Mouse (Mus musculus): ENCODE measurements around the gene Ttll11. TPM values are rescaled to one million over a fixed set of nuclear protein-coding genes. Genes with fewer than 3 reads are reported as not detected.

Ttll11 gene
- polyA plus RNA-seq, 1 experiment: 4.1 TPM

DNA sequence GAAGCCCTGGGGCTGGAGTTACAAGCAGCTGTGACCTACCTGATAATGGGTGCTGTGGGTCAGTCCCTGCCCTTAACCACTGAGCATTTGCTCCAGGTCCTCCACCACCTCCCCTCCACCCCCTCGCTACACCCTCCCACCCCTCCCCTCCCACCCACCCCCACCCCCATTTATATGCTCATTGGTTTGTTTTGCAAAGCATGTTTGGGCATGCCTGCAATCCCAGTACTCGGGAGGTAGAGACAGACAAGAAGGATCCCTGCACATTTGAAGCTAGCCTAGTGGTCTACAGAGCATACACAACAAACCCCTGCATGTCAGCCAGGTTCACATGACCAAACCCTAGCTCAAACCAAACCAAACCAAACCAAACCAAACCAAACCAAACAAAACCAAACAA lies 243.7 kb downstream of the Ttll11 start:
- 64% methylated on average over 2 of the region's 2 CpGs for WGBS
- Histone ChIP-seq H3K4me3 (replicated peaks; ENCODE audit: control insufficient read depth, low read depth, low read length) (no peak overlapping the region), H3K4me1 (ENCODE audit: control insufficient read depth, insufficient read depth, low read length) (peaks cover 3% of the 10 kb centered on the region; the same call in 1 of the 2 replicates), H3K27ac (ENCODE audit: control insufficient read depth, insufficient read depth, low read depth, low read length, poor library complexity) (no peak overlapping the region)
- no peak for TF ChIP-seq CTCF (IDR thresholded peaks at IDR 0.05; ENCODE audit: control insufficient read depth, insufficient read depth, low read length)

DNA sequence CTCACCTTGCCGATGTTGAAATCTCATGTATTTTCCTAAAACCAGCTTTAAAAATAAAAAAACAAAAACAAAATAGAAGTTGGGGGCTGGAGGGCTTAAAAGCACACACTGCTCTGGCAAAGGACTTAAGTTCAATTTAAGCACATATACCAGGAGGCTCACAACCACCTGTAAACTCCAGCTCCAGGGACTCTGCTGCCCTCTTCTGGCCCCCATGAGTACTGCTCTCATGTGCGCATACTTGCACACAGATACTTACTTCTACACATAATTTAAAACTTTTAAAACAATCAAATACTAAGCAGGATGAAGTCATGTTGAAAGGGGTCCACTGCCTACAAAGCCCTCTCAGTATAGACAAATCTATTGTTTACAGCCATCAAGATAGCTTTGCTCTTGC lies 244.7 kb downstream of the Ttll11 start:
- TF ChIP-seq CTCF (IDR thresholded peaks at IDR 0.05; ENCODE audit: control insufficient read depth, insufficient read depth, low read length): peak; percentile 58; the same call in 1 of the 2 replicates
- no peak for TF ChIP-seq POLR2A (IDR thresholded peaks at IDR 0.05; ENCODE audit: borderline replicate concordance, control insufficient read depth, low read depth, low read length)
- no peak overlapping the region for H3K4me3 ChIP-seq (replicated peaks; ENCODE audit: control insufficient read depth, low read depth, low read length)
- 92% methylated on average over 2 of the region's 2 CpGs for WGBS
- peaks cover 5% of the 10 kb centered on the region for H3K4me1 ChIP-seq (ENCODE audit: control insufficient read depth, insufficient read depth, low read length)
- H3K27ac ChIP-seq (ENCODE audit: control insufficient read depth, insufficient read depth, low read depth, low read length, poor library complexity): no peak overlapping the region

DNA sequence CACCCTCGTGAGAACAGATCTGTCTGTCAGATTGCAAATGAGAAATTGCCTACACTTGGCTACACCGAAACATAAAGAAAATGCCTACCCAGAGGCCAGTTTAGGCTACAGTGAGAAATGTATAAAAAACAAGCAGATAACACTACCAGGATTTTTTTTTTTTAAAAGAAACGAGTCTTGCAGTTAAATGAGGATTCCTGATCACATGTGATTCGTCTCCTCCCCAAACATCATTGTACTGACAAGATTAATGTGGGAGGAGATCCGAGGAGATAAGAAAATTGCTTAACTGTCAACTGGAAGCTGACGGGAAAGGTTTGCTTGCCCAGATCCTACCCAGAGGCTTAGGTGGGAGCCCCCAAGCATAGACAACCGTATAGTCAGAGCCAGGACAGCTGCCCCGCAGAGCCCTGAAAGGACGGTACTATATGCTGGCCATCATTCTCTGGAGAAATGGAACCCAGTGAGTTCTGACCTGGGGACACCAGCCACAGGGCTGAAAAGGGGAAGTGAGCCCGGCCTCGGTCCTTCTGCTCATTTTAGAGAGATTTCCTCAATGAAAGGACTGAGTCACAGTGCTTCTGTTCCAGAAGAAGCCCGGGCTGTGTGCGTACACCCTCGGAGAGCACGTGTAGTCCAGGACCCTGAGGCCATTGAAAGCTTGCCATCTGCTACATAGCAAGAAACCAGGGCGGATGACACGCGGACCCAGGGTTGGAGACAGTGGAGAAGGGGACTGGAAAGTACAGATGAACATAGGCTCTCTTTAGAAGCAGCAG lies 247.9 kb downstream of the Ttll11 start:
- 14% methylated on average over 18 of the region's 18 CpGs for WGBS
- Histone ChIP-seq H3K4me3 (replicated peaks; ENCODE audit: control insufficient read depth, low read depth, low read length) (no peak overlapping the region), H3K4me1 (ENCODE audit: control insufficient read depth, insufficient read depth, low read length) (peaks cover 11% of the 10 kb centered on the region), H3K27ac (ENCODE audit: control insufficient read depth, insufficient read depth, low read depth, low read length, poor library complexity) (no peak overlapping the region)
- TF ChIP-seq POLR2A (IDR thresholded peaks at IDR 0.05; ENCODE audit: borderline replicate concordance, control insufficient read depth, low read depth, low read length): no peak
- no peak for TF ChIP-seq CTCF (IDR thresholded peaks at IDR 0.05; ENCODE audit: control insufficient read depth, insufficient read depth, low read length)

DNA sequence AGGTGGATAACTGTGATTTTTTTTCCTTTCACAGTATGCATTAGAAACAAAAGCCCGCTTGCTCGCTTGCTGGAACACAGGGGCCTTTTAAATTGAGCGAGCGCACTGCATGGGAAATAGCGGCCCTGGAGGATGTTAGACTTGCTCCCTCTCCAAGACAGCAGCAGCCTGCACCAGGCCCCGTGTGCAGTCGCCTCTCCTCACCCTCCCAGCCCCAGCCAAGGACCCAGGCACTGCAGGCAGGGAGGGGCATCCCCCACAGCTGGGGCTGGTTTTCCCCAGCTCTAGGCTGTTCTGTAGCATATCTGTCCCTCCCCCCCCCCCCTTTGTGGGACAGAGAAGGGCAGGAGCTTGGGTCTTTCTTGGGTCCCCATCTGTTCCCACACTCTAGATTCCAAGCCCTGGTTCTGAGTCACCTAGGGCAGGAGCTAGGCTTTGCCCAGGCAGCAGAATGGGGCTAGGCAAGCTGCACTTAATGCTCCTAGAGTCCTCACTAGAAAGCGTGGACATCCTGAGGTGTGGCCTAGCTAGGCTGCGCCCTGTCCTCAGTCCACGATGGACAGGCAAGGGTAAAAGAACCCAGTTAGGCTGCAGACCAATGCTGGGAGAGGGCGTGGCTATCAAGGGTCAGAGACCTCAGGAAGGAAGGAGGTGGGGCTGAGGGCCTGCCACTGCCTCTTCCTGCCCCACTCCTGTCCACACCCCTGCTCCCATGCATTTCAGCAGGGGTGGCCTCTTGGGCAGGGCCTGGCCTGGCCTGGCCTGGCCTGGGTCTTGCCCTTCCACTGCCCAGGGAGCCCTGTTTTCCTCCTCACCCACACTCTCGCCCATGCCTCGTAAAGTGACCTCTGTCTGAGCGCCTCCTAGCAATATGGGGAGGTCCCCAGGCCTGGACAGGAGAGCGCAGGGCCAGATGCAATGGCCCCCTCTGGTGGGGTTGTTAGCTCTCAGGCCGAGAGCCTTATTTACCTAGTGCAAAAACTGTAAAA lies 250.3 kb downstream of the Ttll11 start:
- TF ChIP-seq POLR2A (IDR thresholded peaks at IDR 0.05; ENCODE audit: borderline replicate concordance, control insufficient read depth, low read depth, low read length): peak; percentile 60; the same call in 1 of the 2 replicates
- peak; percentile 22; the same call in 1 of the 2 replicates for TF ChIP-seq CTCF (IDR thresholded peaks at IDR 0.05; ENCODE audit: control insufficient read depth, insufficient read depth, low read length)
- WGBS: 30% methylated on average over 16 of the region's 16 CpGs
- Histone ChIP-seq H3K4me3 (replicated peaks; ENCODE audit: control insufficient read depth, low read depth, low read length) (no peak overlapping the region), H3K27ac (ENCODE audit: control insufficient read depth, insufficient read depth, low read depth, low read length, poor library complexity) (0 out of 2 replicates have a peak overlapping the region, but pooled peaks have one; percentile 10), H3K4me1 (ENCODE audit: control insufficient read depth, insufficient read depth, low read length) (peaks cover 11% of the 10 kb centered on the region)

DNA sequence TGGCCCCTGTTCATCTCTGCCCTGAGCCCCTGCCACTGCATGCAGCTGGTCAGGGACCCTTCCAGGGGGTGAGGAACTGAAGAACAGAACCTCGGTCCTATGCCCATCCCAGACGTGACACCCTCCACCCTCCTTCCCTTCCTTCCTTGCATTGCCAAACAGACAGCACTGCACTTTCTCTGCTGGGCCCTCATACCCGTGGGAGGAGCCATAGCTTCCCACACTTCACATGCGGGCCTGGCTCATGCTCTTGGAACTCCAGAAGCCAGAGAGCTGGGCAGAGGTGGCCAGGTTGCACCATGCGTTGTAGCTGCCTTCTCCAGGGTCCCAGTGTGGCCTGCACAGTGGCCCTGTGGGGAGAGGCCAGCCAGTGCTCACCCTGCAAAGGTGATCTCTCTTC lies 251.1 kb downstream of the Ttll11 start:
- no peak overlapping the region for H3K27ac ChIP-seq (ENCODE audit: control insufficient read depth, insufficient read depth, low read depth, low read length, poor library complexity)
- 23% methylated on average over 5 of the region's 5 CpGs for WGBS
- no peak overlapping the region for H3K4me3 ChIP-seq (replicated peaks; ENCODE audit: control insufficient read depth, low read depth, low read length)
- no peak for TF ChIP-seq CTCF (IDR thresholded peaks at IDR 0.05; ENCODE audit: control insufficient read depth, insufficient read depth, low read length)
- H3K4me1 ChIP-seq (ENCODE audit: control insufficient read depth, insufficient read depth, low read length): peaks cover 10% of the 10 kb centered on the region

DNA sequence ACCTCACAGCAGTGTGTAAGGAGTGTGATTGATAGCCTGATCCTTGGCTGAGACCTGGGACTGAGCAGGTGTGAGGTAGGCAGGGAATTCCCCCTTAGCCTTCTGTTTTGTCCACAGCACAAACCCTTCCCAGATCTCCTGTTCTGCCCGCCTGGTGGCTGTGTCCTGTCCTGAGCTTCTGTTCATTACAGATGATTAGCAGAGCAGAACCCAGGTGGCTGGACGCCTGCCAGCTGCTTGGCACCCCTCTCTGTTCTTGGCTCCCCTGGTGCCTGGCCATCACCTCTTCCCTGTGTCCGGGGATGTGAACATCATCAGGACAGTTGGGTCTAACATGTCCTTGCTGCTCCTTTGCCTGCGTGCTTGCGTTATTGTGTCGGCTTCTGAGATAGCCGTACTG lies 256.0 kb downstream of the Ttll11 start:
- Histone ChIP-seq H3K4me3 (replicated peaks; ENCODE audit: control insufficient read depth, low read depth, low read length) (no peak overlapping the region), H3K27ac (ENCODE audit: control insufficient read depth, insufficient read depth, low read depth, low read length, poor library complexity) (no peak overlapping the region), H3K4me1 (ENCODE audit: control insufficient read depth, insufficient read depth, low read length) (peaks cover 17% of the 10 kb centered on the region)
- TF ChIP-seq CTCF (IDR thresholded peaks at IDR 0.05; ENCODE audit: control insufficient read depth, insufficient read depth, low read length) (no peak), POLR2A (IDR thresholded peaks at IDR 0.05; ENCODE audit: borderline replicate concordance, control insufficient read depth, low read depth, low read length) (no peak)
- WGBS: 78% methylated on average over 7 of the region's 7 CpGs

DNA sequence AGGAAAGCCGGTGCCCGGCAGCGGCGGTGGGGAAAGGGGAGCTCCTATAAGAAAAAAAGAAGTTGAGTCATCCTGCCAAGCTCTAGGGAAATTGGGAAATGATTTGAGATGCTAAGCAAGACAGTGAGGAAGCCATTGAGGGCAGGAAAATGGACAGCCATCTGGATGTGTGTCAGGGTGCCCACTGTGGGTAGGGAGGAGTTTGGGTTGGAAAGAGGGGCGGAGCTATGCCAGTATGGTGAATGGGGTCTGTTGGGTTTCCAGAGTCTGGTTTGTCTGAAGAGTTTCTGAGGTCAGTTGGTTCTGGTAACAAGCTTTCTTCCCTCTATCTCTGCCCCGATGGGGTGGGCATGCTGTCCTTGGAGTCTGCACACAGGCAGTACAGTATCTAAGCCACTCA lies 256.4 kb downstream of the Ttll11 start:
- H3K4me3 ChIP-seq (replicated peaks; ENCODE audit: control insufficient read depth, low read depth, low read length): no peak overlapping the region
- TF ChIP-seq CTCF (IDR thresholded peaks at IDR 0.05; ENCODE audit: control insufficient read depth, insufficient read depth, low read length) (no peak), POLR2A (IDR thresholded peaks at IDR 0.05; ENCODE audit: borderline replicate concordance, control insufficient read depth, low read depth, low read length) (no peak)
- peaks cover 15% of the 10 kb centered on the region for H3K4me1 ChIP-seq (ENCODE audit: control insufficient read depth, insufficient read depth, low read length)
- H3K27ac ChIP-seq (ENCODE audit: control insufficient read depth, insufficient read depth, low read depth, low read length, poor library complexity): no peak overlapping the region
- WGBS: 54% methylated on average over 6 of the region's 6 CpGs

DNA sequence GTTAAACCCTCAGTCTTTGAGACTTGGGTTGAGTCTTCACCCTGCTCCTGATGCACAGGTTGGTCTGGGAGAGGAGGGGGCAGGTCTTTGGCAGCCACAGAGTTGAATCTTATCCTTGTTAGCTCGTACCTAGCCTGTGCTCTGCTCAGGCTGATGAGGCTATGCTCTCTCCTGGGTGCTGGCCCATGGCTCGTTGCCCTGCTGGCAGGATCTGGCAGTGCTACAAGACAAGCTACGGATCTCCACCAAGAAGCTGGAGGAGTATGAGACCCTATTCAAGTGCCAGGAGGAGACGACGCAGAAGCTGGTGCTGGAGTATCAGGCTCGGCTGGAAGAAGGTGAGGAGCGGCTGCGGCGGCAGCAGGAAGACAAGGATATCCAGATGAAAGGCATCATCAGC lies 256.9 kb downstream of the Ttll11 start:
- no peak overlapping the region for H3K27ac ChIP-seq (ENCODE audit: control insufficient read depth, insufficient read depth, low read depth, low read length, poor library complexity)
- no peak overlapping the region for H3K4me3 ChIP-seq (replicated peaks; ENCODE audit: control insufficient read depth, low read depth, low read length)
- peaks cover 19% of the 10 kb centered on the region for H3K4me1 ChIP-seq (ENCODE audit: control insufficient read depth, insufficient read depth, low read length)
- 87% methylated on average over 9 of the region's 9 CpGs for WGBS
- no peak for TF ChIP-seq CTCF (IDR thresholded peaks at IDR 0.05; ENCODE audit: control insufficient read depth, insufficient read depth, low read length)
- TF ChIP-seq POLR2A (IDR thresholded peaks at IDR 0.05; ENCODE audit: borderline replicate concordance, control insufficient read depth, low read depth, low read length): no peak

Data from bone marrow, adult 2 months (tissue).